Mouse (Mus musculus): ENCODE data around the gene Mettl16. TPM values are rescaled to one million over a fixed set of nuclear protein-coding genes. Genes with fewer than 3 reads are reported as not detected.
A peak's percentile ranks its signal among the peaks of the same experiment; 100 is the strongest.
"Not testable (repeated sequence)": the region's sequence is repeated elsewhere in the genome, so short reads cannot be mapped to it uniquely, and the experiment has no call there.

The Mettl16 gene
- total RNA-seq, 2 experiments from 2014 or later: 13.9 to 45.6 TPM

GRCm38 (mm10) chr11:74772386-74772785, 1.8 kb downstream of the Mettl16 start:
- ATAC-seq (replicated peaks; ENCODE audit: poor library complexity): no peak

GRCm38 (mm10) chr11:74792874-74793273, 22.2 kb downstream of the Mettl16 start:
- no peak for ATAC-seq (replicated peaks; ENCODE audit: poor library complexity)

GRCm38 (mm10) chr11:74800658-74801057, 30.0 kb downstream of the Mettl16 start:
- 0 out of 2 replicates have a peak, but pooled peaks have one; percentile 14 for ATAC-seq (replicated peaks; ENCODE audit: poor library complexity)

- no peak for ATAC-seq (replicated peaks; ENCODE audit: poor library complexity)
Observed at GRCm38 (mm10) chr11:74804081-74804627, 33.5 kb downstream of the Mettl16 start.

- no peak for ATAC-seq (replicated peaks; ENCODE audit: poor library complexity)
Observed at GRCm38 (mm10) chr11:74807246-74807882, 36.7 kb downstream of the Mettl16 start.

- no peak for ATAC-seq (replicated peaks; ENCODE audit: poor library complexity)
Observed at GRCm38 (mm10) chr11:74808251-74808853, 37.7 kb downstream of the Mettl16 start.

- no peak for ATAC-seq (replicated peaks; ENCODE audit: poor library complexity)
Observed at GRCm38 (mm10) chr11:74810134-74810533, 39.5 kb downstream of the Mettl16 start.

- ATAC-seq (replicated peaks; ENCODE audit: poor library complexity): not testable (repeated sequence)
Observed at GRCm38 (mm10) chr11:74811027-74811426, 40.4 kb downstream of the Mettl16 start.

GRCm38 (mm10) chr11:74811538-74811937, 40.9 kb downstream of the Mettl16 start:
- no peak for ATAC-seq (replicated peaks; ENCODE audit: poor library complexity)

- no peak for ATAC-seq (replicated peaks; ENCODE audit: poor library complexity)
Observed at GRCm38 (mm10) chr11:74815795-74816194, 45.2 kb downstream of the Mettl16 start.

- no peak for ATAC-seq (replicated peaks; ENCODE audit: poor library complexity)
Observed at GRCm38 (mm10) chr11:74820921-74821320, 50.3 kb downstream of the Mettl16 start.

- ATAC-seq (replicated peaks; ENCODE audit: poor library complexity): peak; percentile 42; the same call in 1 of the 2 replicates
Observed at GRCm38 (mm10) chr11:74821463-74821862, 50.8 kb downstream of the Mettl16 start.

GRCm38 (mm10) chr11:74822746-74823440, 52.3 kb downstream of the Mettl16 start:
- no peak for ATAC-seq (replicated peaks; ENCODE audit: poor library complexity)

- no peak for ATAC-seq (replicated peaks; ENCODE audit: poor library complexity)
Observed at GRCm38 (mm10) chr11:74826151-74826550, 55.5 kb downstream of the Mettl16 start.

- no peak for ATAC-seq (replicated peaks; ENCODE audit: poor library complexity)
Observed at GRCm38 (mm10) chr11:74826702-74827101, 56.1 kb downstream of the Mettl16 start.

- no peak for ATAC-seq (replicated peaks; ENCODE audit: poor library complexity)
Observed at GRCm38 (mm10) chr11:74827791-74828403, 57.3 kb downstream of the Mettl16 start.

- no peak for ATAC-seq (replicated peaks; ENCODE audit: poor library complexity)
Observed at GRCm38 (mm10) chr11:74828404-74828931, 57.8 kb downstream of the Mettl16 start.

- no peak for ATAC-seq (replicated peaks; ENCODE audit: poor library complexity)
Observed at GRCm38 (mm10) chr11:74828965-74829550, 58.4 kb downstream of the Mettl16 start.

GRCm38 (mm10) chr11:74829812-74830211, 59.2 kb downstream of the Mettl16 start:
- ATAC-seq (replicated peaks; ENCODE audit: poor library complexity): peak; percentile 30

All from megakaryocyte progenitor cell, adult 5-6 weeks (primary cell).